Mouse (Mus musculus): ENCODE data around the gene Ptpn5.

The Ptpn5 gene

DNA sequence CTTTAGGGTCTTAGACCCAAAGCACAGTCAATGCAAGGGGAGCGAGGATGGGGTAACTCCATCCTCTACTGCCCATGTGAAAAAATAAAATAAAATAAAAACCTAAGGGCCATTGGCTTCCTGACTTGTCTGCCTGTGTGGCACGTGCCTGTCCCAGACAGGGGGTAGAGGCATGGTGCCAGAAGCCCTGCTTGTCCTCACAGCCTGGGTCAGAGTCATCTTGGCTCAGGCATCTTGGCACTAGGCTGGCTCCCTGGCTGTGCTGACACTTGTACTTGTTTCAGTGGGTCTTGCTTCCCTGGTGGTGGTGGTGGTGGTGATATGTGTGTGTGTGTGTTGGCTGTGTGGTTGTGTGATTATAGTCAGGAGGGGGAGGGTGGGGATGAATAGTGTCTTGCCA lies 78.8 kb downstream of the Ptpn5 start:
- DNase-seq = peak; percentile 89 to 95

DNA sequence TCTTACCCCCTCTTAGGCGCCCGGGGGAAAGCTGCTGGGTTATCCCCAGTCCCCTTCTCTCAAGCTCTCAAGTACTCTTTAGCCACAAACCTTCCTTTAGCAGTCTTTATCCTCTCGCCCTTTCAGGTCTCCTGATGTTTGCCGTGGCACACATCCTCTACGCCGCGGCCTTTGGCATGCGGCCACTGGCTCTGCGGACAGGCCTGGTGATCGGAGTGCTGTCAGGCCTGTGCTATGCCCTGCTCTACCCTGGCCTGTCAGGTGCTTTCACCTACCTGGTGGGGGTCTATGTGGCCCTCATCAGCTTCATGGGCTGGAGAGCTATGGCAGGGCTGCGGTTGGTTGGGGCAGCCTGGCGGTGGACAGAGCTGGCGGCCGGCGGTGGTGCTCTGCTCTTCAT lies 80.2 kb downstream of the Ptpn5 start:
- peak; percentile 44 to 69 for DNase-seq

DNA sequence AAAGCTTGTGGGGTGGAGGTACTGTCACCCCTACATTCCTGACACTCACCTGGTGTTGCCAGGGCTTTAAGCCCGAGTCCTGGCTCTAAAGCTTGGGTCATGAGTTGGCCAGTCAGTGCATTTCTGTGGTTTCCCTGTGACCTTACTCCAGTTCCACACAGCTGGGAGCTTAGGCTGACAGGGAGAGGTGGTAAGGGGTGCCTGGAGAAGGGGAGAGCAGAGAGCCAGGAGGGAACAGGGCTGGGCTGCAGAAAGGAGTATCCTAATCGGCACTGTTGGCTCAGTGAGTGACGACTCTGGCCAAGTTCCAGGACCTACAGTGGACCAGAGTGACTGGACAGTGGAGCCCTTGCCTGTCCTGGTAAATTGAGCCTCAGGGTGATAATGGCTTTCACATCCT lies 81.2 kb downstream of the Ptpn5 start:
- DNase-seq = peak; percentile 77 to 83

DNA sequence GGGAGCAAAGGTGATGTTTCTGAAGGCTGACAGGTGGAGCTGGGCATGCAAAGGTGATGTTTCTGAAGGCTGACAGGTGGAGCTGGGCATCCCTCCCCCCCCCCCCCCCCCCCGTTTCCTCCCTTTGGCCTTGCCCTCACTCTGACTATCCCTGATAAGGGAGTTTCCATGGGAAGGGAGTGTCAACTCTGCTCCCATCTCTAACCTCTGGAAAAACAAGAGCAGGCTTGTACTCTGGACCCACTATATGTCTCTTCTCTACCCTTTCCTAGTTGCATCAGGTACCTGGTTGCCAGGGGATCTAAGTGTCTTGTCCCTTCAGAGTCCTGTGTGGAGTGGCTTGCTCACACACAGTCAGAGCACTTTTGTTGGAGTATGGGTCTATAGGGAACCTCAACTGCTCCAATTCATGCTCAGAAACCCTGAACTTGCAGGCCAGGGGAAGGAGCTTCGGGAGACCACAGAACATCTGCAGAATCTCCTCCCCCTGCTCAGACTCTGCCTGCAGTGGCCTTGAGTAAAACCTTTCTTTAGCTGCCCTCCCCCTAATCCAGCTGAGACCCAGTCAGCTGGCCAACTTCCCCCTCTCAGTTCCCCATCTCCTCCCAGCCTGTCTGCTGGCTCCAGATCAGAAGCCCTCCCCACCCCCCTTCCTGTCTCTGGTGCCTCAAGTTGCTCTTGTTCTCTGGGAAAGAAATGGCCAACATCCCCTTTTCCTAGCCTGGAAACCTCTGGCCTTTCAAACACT lies 81.9 kb downstream of the Ptpn5 start:
- peak; percentile 69 to 84 for DNase-seq

DNA sequence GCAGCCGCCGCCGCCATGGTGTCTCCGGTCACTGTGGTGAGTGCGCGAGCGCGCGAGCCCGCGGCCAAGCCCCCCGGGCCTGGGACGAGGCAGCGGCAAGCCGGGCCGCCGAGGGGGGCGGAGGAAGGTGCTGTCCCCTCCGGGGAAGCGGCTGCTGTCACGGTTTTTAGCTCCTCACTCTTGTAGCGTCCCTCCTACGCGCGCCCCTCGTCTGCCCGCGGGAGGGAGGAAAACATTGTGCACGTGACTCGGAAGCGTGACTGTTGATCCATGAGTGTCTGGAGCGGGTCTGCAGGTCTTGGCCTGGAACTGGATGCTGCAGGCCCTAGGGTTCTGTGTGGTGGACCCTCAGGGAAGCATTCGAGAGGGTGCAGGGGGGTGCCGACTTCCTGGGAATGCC lies 82.7 kb downstream of the Ptpn5 start:
- peak; percentile 72 to 81 for DNase-seq

DNA sequence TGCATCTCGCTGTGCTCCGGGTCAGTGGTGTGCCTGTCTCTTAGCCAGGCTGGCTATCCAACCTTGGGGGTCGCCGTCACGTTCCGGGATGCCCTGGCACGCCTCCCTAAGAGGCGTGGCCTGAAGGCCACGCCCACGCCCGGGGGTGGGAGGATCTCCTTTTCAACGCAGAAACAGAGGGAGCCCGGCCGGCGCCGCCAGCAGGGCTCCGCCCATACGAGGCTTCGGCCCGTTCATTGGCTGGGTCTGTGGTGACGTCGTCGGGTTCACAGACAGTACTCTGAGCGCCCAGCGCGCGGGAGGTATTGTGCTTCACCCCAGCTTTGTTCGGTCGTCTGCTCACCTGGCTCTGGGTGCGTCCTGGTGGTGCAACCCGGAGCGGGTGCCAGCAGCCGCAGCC lies 83.1 kb downstream of the Ptpn5 start, which contains the start of gene Tmem86a:
Tmem86a (plus strand) TSS at position 236 of the 400 bp plus-strand sequence.
- DNase-seq = peak; percentile 96 to 97

DNA sequence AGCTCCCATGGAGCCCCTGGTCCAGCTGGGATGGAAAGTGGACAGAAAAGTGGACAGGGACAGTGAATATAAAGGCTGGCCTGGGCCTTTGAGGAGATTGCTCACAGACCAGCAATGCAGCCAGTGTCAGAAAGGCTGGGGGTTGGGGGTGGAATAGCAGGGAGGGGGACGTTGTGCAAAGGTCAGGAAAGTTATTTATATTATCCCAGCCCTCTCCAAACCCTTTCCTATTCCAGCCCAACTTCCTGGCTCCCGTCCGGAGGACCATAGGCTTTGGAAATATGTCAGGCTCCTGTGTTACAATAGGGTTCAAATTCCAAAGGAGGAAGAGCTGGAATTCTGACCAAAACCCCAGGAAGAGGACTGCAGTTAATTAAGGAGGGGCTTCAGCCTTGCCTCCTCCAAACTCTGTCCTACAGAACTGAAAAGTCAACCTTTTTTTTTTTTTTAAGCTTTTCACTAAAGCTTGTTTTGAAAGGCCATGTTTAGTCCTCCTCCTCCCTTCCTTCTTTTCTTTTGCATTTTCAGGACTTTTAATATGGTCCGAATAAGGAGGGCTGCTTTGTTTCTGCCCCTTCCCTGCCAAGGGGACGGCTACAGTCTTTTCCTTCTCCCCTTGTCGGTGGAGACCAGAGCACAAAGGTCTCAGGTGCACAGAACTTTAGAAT lies 90.5 kb downstream of the Ptpn5 start:
- peak; percentile 31 to 47 for DNase-seq

DNA sequence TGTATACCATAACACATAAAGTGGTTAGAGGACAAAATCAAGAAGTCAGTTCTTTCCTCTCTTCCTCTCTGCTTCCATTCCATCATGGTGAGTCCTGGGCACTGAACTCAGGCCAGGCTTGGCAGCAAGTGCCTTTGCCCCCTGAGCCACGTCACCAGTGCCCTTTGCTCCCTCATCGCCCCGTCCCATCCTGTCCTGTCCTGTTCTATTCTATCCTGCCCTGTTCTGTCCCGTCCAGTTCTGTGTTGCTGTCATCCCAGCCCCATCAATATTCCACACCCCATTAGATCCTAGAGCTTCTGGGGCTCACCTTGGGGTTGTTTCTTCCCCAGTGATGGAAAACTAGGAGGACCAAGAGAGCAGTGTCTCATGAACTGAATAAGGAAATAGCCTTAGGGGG lies 91.4 kb downstream of the Ptpn5 start:
- DNase-seq = peak; percentile 38 to 74

DNA sequence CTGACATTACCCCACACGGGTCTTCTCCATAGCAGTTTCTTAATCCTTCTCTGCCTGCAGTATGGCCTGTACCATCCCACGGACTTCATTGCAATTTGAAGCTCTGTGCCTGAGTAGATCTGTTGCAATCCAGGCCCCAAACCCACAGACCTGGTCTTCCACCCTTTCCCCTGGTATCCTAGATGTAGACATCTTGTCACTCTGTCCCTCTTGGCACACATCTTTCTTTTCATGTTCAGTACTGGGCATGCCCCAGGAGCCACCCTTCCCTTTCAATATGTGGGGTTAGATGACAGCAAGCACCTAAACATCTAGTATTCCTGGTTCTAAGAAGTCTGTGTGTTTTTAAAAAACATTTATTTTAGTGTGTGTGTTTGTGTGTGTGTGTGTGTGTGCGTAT lies 91.8 kb downstream of the Ptpn5 start:
- DNase-seq = no peak

DNA sequence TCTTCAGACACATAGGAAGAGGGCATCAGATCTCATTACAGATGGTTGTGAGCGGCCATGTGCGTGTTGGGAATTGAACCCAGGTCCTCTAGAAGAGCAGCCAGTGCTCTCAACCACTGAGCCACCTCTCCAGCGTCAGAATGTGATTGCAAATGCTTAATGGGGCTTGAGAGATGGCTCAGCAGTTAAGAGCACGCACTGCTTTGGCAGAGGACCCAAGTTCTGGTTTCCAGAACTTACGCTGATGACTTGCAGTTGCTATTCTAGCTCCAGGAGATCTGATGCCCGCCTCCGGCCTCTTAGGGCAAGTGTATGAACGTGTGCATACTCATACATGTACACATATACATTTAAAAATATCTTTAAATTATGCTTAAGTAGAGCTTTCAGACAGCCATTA lies 98.1 kb downstream of the Ptpn5 start:
- no peak for DNase-seq

DNA sequence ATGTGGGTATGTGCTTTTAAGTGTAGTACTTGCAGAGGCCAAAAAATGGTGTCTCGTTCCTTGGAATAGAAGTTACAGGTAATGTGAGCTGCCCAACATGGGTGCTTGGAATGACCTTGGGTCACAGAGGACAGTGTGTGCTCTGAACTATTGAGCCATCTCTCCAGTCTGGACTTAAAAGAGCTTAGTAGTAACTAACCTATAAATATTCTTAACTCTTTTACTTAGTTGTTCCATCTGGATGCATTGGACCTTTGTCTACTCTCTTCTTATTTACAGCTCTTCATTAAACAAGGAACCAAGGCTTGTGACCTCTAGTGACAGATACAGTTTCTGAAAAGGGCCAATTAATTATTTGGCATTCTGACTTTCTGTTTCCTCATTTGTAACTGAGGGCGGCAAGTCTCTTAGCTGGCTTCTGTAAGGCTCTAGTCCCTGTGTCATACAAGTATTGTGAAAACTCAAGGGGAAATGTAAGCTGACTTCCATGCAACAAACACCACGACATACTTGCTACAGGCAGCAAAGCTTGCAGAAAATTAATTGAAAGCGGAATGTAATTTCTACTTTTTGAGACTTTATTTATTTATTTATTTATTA lies 98.6 kb downstream of the Ptpn5 start:
- no peak for DNase-seq

DNA sequence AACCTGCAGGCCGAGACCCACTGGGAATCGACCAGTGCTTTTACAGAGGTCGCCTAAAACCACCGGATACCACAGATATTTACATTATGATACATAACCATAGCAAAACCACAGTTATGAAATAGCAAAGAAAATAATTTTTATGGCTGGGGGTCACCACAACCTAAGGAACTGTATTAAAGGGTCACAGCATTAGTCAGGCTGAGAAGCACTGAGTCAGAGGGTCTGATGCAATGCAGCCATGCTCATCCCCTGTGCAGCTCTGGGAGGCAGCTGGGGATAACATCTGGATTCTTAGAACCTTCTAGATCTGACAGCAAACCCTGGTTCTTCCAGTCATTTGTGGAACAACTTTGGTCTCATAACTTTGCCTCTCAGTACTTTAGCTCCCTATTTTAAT lies 102.1 kb downstream of the Ptpn5 start:
- no peak for DNase-seq

DNA sequence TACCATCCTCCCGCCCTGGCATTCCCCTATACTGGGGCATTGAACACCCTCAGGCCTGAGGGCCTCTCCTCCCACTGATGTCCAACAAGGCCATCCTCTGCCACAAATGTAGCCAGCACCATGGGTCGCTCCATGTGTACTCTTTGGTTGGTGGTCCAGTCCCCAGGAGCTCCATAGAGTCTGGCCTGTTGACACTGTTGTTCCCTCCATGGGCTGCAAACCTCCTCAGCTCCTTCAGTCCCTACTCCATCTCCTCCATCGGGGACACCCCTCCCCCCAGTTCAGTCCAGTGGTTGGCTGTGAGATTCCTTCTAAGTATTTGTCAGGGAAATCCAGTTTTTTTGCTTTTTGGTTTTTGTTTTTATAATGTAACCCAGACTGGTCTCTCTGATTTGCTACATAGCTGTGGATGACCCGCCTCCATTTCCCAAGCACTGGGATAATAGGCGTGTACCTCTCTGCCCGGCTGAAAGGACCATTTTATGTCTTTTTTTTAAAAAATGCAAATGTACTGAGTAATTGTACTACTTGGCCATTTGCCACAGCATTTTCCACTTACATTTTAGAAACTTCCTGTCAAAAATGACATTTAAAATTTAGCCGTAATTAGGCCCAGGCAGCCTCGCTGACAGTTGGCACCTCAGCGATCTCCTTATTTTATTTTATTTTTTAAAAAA lies 102.8 kb downstream of the Ptpn5 start:
- DNase-seq = no peak
